Mouse (Mus musculus) inflammation-experienced regulatory T-cells, adult 6 months (primary cell): ENCODE data around the gene Fam217b. TPM values are rescaled to one million over a fixed set of nuclear protein-coding genes. Genes with fewer than 3 reads are reported as not detected.

Experiments
- ATAC-seq: one replicate; pipeline ENCODE4 v1.8.0; 2017
- polyA plus RNA-seq, 3 experiments: library from polyadenylated mRNA; unstranded; fragments of 100-300 nt; shearing (Covaris generic); gene quantifications; one replicate each; pipeline ENCODE4 v1.2.1; 2017

The Fam217b gene
- under 1 TPM in 1 of 3 experiments, not detected in 2; 0.20 TPM for polyA plus RNA-seq

- ATAC-seq = no peak
Measured at GRCm38 (mm10) chr2:178414261-178415149, at the start of gene Fam217b, which contains the start of gene Ppp1r3d. Fam217b (plus strand) TSS chr2:178414524. Ppp1r3d (minus strand) TSS chr2:178414472.

GRCm38 (mm10) chr2:178407053-178407815 is 7.1 kb upstream of the Fam217b start, which contains the start of gene Sycp2:
Sycp2 (minus strand) TSS chr2:178407685.
- ATAC-seq = no peak

DNA sequence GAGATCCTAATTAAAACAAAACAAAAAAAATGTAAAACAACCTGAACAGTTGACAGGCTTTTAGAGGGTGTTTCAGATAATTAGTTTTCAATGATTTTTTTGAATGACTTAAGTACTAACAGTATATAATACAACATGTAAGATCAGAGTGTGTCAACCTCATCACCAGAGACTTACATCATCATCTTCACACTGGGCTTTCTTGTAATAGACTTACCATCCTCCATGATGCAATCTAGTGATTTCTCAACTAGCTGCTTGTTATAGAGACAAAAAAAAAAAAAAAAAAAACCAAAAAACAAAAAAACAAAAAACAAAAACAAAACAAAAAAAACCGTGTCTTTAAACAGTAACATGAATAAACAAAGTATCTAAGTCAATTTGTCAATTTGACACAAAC is 5.3 kb upstream of the Fam217b start:
- ATAC-seq = no peak

- no peak for ATAC-seq
Measured at GRCm38 (mm10) chr2:178410286-178410685, 4.0 kb upstream of the Fam217b start.

DNA sequence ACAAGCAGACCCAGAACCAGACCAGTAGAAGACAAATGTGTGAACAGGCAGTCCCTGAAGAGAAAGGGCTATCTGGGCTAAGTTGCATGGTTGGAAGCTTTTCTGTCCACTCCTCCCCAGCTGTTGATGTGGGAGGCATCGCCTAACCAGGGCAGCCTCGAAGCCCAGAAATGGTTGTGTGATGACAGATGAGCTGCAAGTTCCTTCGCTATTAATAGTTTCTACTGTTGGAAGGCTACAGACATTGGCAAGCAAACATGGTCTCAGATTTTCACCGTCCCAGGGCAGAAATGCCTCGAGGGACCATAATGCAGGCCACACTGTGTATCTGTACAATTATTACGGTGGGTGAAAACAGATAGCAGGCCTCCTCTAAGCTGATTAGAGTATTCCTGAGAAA is 1.7 kb upstream of the Fam217b start:
- ATAC-seq = no peak

DNA sequence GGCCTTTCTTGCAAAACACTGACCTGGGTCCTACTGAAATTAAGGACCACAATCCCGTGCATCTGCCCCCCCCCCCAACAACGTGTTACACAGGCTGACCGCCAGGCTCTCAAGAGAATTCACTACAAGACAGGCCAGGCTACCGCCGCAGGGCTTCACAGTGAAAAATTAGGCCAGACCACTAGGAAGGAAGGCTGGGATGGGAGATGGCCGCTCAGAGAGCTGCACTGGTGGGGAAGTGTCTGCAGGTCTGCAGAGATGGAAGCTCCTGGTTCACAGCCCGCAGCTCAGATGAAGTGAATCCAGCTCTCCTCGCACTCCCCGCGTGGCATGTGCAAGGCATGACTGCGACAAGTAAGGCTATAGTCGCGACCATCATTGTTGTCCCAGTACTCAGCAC is 1.2 kb upstream of the Fam217b start:
- no peak for ATAC-seq

GRCm38 (mm10) chr2:178413481-178414260 is 653 bp upstream of the Fam217b start:
- no peak for ATAC-seq

- no peak for ATAC-seq
Measured at GRCm38 (mm10) chr2:178415150-178415448, 775 bp downstream of the Fam217b start.

GRCm38 (mm10) chr2:178416427-178416826 is 2.1 kb downstream of the Fam217b start:
- ATAC-seq = no peak

DNA sequence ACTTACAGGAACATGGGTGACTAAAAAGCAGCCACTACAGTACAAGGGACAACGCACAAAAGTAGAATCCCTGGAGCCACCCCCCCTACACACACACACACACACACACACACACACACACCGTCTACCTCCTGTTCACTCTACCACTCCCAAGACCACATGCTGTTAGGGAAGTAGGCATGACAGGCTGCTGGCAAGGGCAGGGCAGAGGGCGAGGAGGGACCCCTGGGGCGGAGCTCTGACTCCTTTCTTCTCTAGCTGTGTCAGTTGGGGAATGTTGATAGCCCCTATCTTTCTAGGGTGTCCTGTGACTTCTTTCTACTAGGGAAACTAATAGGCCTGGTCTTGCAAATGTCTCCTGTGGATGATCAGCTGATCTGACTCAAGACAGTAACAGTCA is 2.6 kb downstream of the Fam217b start:
- no peak for ATAC-seq

GRCm38 (mm10) chr2:178420576-178420975 is 6.3 kb downstream of the Fam217b start:
- no peak for ATAC-seq

GRCm38 (mm10) chr2:178421603-178422002 is 7.3 kb downstream of the Fam217b start:
- ATAC-seq = no peak

GRCm38 (mm10) chr2:178422186-178422585 is 7.9 kb downstream of the Fam217b start:
- no peak for ATAC-seq

DNA sequence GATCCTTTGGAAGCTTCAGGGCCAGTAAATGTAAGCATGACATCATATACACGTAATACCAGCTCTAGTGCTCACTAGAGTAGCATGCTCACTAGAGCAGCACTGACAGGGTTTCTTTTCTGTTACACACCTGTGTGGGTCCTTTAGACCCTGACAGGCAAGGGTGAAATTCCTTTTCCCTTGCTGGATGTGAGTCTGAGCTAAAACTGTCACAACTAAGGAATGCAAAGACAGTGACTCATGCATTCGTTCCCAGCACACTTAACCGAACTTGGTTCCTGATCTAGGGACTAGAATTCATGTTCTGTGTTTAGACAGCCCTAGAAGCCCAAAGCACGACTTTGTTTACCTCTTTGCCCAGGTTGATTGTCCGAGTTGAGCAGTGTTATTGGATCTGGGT is 8.9 kb downstream of the Fam217b start:
- ATAC-seq = no peak

DNA sequence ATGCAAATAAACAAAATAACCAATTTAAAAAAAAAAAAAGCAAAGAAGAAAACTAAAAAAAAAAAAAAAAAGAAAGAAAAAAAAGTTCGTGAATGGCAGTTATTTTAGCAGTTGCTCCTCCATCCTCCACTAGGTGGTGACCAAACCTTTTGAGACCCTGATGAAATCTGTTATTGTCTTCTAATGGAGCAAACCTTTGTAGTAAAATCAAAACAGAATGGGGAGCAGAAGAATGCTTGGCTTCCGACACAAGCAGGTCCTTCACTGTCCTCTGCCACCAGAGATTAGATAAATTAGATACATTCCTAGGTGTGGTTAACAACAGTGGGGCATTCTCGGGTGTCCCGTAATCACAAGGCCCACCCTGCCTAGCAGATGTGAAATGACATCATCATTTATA is 11.9 kb downstream of the Fam217b start:
- no peak for ATAC-seq

DNA sequence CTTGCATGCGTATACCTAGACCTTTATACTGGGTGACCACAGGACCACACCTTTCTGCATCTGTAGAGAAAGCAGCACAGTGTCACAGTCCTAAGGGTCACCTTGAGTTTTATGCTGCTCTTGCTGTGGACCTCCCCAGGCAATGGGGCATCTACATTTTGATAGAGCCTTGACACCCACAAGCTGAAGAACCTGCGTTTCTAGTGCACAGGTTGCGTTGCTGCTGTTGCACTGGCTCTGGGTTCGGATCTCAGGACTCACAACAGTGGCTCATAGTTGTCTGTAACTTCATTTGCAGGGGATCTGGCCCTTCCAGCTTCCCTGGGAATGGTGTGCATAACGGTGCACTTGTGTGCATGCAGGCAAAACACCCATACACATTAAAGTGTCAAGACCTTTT is 12.9 kb downstream of the Fam217b start:
- no peak for ATAC-seq

DNA sequence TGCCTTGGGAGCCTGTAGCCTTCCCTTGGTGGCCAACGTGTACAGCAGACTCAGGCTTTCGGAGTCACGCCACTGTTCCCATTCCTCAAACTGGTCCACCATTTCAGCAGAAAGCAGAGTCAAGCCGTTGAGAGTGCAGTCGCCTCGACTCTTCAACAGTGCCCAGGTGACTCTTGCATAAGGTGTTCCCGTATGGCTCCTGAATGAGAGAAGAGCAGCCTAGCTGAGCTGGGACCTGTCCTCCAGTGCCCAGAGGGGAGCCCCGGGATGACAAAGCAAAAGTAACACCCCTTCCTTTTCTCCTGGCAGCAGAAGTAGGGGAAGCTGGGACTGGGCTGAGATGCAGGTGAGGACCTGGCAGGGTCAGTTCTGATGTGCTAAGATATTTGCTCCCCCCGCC is 13.9 kb downstream of the Fam217b start:
- no peak for ATAC-seq

DNA sequence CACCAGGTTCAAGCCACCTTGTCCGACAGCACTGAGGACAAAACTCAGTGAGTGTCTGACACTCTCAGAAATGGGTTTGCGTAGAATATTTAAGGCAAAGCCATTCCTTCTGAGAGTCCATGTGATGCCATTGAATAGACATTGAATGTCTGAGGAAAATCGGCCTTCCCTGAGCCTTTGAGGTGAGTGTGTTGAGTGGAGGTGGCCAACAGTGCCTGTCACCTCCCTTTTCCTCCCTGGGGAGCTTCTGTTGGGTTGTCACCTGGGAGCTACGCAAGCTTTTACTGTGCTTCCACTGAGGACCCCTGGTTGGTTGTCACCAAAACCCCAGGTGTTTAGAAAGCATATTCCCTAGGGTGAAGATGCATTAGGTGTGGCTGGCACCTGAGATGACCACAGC is 14.4 kb downstream of the Fam217b start:
- ATAC-seq = no peak

- no peak for ATAC-seq
Measured at GRCm38 (mm10) chr2:178429426-178429825, 15.1 kb downstream of the Fam217b start.

- ATAC-seq = no peak
Measured at GRCm38 (mm10) chr2:178430231-178430630, 15.9 kb downstream of the Fam217b start, which contains the start of gene Cdh26. Cdh26 (plus strand) TSS chr2:178430531.

DNA sequence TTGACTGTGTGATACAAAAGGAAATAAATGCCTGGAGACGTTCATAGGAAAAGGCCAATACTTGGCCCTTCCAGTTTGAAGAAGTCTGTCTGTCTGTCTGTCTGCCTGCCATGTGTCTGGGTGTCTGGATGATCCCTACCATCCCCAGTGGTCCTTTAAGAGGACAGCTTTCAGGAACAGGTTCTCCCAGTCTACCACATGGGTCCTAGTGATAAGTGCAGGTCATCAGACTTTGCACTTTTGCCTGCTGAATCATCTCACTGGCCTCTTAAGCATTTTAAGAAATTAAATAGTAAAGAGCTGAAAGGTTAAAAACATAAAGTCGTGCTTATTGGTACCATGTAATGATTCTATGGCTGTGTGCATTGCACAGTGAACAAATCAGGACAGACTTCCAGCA is 19.2 kb downstream of the Fam217b start:
- no peak for ATAC-seq

GRCm38 (mm10) chr2:178433903-178434302 is 19.6 kb downstream of the Fam217b start:
- no peak for ATAC-seq

DNA sequence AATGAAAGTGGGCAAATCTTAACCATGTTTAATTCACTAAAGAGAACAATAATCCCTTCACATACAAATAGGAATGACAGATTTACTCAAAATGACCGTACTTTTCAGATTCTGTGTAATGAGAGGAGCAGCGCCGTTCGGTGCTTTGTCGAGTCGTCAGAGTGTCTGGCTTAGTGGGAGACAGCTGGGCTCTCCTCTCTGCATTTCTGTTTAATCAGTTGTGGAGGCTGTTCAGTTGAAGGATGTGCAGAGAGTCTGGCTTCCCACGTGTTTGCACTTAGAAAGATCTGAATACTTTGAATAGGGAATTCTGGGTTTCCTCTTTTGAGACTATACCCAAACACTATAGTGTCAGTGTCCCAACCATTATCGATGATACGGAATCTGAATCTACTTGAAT is 23.0 kb downstream of the Fam217b start:
- ATAC-seq = no peak
